In genomic region chr7:30558656-30559442, GRCm38 (mm10) we compare ENCODE assay signal across 8 mouse cellular contexts. TPM values are rescaled to one million over a fixed set of nuclear protein-coding genes. Genes with fewer than 3 reads are reported as not detected.
DNase-seq lines count a peak whose midpoint lies in the region; ATAC-seq and TF ChIP-seq lines count a peak whose summit lies in the region.

No protein-coding gene starts in this region.

- no peaks in the 10 kb centered on the region for H3K9me3 ChIP-seq in heart, embryonic 12.5 days (replicated peaks)
- H3K9me3 ChIP-seq in MEL (replicated peaks; ENCODE audit: insufficient read depth, low read length): no peaks in the 10 kb centered on the region
- no peaks in the 10 kb centered on the region for H3K9me3 ChIP-seq in forebrain, embryonic 16.5 days (ENCODE audit: control insufficient read depth, low read length)
- no peaks in the 10 kb centered on the region for H3K9me3 ChIP-seq in liver, embryonic 15.5 days (replicated peaks)

- no peak for TF ChIP-seq RAD21 in MEL (IDR thresholded peaks at IDR 0.05; ENCODE audit: low read depth, low read length)

- no peaks in the 10 kb centered on the region for H3K27me3 ChIP-seq in heart, embryonic 12.5 days (replicated peaks)
- H3K27me3 ChIP-seq in MEL (ENCODE audit: control insufficient read depth in 1 of 2, insufficient read depth in 2 of 2, low read length in 2 of 2): no peaks in the 10 kb centered on the region
- H3K27me3 ChIP-seq in forebrain, embryonic 16.5 days (replicated peaks; ENCODE audit: control insufficient read depth, insufficient read depth, low read length): no peaks in the 10 kb centered on the region
- H3K27me3 ChIP-seq in liver, embryonic 15.5 days: no peaks in the 10 kb centered on the region

- peaks cover 18% of the 10 kb centered on the region for H3K4me1 ChIP-seq in heart, embryonic 12.5 days (replicated peaks)
- peaks cover 2 to 10% of the 10 kb centered on the region in 2 experiments; a peak in 2 of 4 replicates for H3K4me1 ChIP-seq in MEL (ENCODE audit: control insufficient read depth in 1 of 2, insufficient read depth in 2 of 2, low read length in 2 of 2)
- peaks cover 26% of the 10 kb centered on the region for H3K4me1 ChIP-seq in forebrain, embryonic 16.5 days (replicated peaks; ENCODE audit: control insufficient read depth, insufficient read depth, low read length)
- H3K4me1 ChIP-seq in liver, embryonic 15.5 days (replicated peaks): peaks cover 52% of the 10 kb centered on the region

- 0 out of 2 replicates have a peak, but pooled peaks have one; percentile 10 for ATAC-seq in heart, embryonic 12.5 days (ENCODE audit: insufficient number of reproducible peaks, low FRiP score)
- no peak for ATAC-seq in forebrain, embryonic 16.5 days
- ATAC-seq in liver, embryonic 15.5 days (ENCODE audit: insufficient read depth): peak; percentile 50

- no peak for TF ChIP-seq EP300 in MEL (IDR thresholded peaks at IDR 0.05; ENCODE audit: low read depth in 1 of 2, low read length in 2 of 2)

- TF ChIP-seq POLR2A in MEL (IDR thresholded peaks at IDR 0.05; ENCODE audit: control insufficient read depth in 1 of 2, insufficient read depth in 1 of 2, low read depth in 1 of 2, low read length in 2 of 2, poor library complexity in 1 of 2): no peak

- DNase-seq in heart, postnatal 4 days: no peak
- DNase-seq in MEL (ENCODE audit: low read depth, low spot score): peak; percentile 63
- no peak for DNase-seq in urinary bladder, adult 2 months (ENCODE audit: low spot score)
- no peak for DNase-seq in layer of hippocampus, postnatal 36 days
- DNase-seq in urinary bladder, postnatal 4 days (ENCODE audit: low spot score in 2 of 2): no peak

- H3K9ac ChIP-seq in heart, embryonic 12.5 days: peak overlapping the region; percentile 87
- peak overlapping the region; percentile 75 for H3K9ac ChIP-seq in MEL (ENCODE audit: control insufficient read depth, low read depth, low read length, poor library complexity, severe bottlenecking)
- H3K9ac ChIP-seq in forebrain, embryonic 16.5 days (replicated peaks; ENCODE audit: low read depth, low read length): peak overlapping the region; percentile 67
- peak overlapping the region; percentile 74 for H3K9ac ChIP-seq in liver, embryonic 15.5 days

- peaks cover 37% of the 10 kb centered on the region for H3K36me3 ChIP-seq in heart, embryonic 12.5 days
- peaks cover 0 to 8% of the 10 kb centered on the region in 2 experiments; a peak in 2 of 4 replicates for H3K36me3 ChIP-seq in MEL (ENCODE audit: control insufficient read depth in 1 of 2, insufficient read depth in 2 of 2, low read length in 2 of 2)
- H3K36me3 ChIP-seq in forebrain, embryonic 16.5 days (ENCODE audit: control insufficient read depth, insufficient read depth): 0 out of 2 replicates have a peak, but pooled peaks cover 15% of the 10 kb centered on the region
- peaks cover 42% of the 10 kb centered on the region for H3K36me3 ChIP-seq in liver, embryonic 15.5 days (replicated peaks)

- 13% methylated on average over 12 of the region's 12 CpGs for WGBS in heart, embryonic 12.5 days
- 12% methylated on average over 12 of the region's 12 CpGs for WGBS in forebrain, embryonic 16.5 days
- 7% methylated on average over 12 of the region's 12 CpGs for WGBS in liver, embryonic 15.5 days (ENCODE audit: insufficient replicate concordance)

- peak overlapping the region; percentile 45 for H3K27ac ChIP-seq in heart, embryonic 12.5 days (ENCODE audit: poor library complexity, severe bottlenecking)
- H3K27ac ChIP-seq in MEL (ENCODE audit: control insufficient read depth, low read depth, low read length): peak overlapping the region; percentile 56
- H3K27ac ChIP-seq in forebrain, embryonic 16.5 days (ENCODE audit: low read length): 0 out of 2 replicates have a peak overlapping the region, but pooled peaks have one; percentile 16
- peak overlapping the region; percentile 87 for H3K27ac ChIP-seq in liver, embryonic 15.5 days (replicated peaks)

- TF ChIP-seq CTCF in MEL (IDR thresholded peaks at IDR 0.05 in 2 of 3, conservative IDR thresholded peaks at IDR 0.05 in 1 of 3; ENCODE audit: control insufficient read depth in 1 of 3, insufficient read depth in 1 of 3, low read depth in 2 of 3, low read length in 3 of 3, poor library complexity in 1 of 3, severe bottlenecking in 1 of 3): no peak

- H3K4me2 ChIP-seq in heart, embryonic 12.5 days: peak overlapping the region; percentile 95
- H3K4me2 ChIP-seq in forebrain, embryonic 16.5 days (ENCODE audit: low read length): peak overlapping the region; percentile 82
- H3K4me2 ChIP-seq in liver, embryonic 15.5 days: peak overlapping the region; percentile 82

- H3K4me3 ChIP-seq in heart, embryonic 12.5 days: peak overlapping the region; percentile 67
- peak overlapping the region; percentile 80 to 85 for H3K4me3 ChIP-seq in MEL (ENCODE audit: control insufficient read depth in 1 of 2, insufficient read depth in 1 of 2, low read depth in 2 of 2, low read length in 2 of 2)
- H3K4me3 ChIP-seq in forebrain, embryonic 16.5 days (replicated peaks; ENCODE audit: low read length): peak overlapping the region; percentile 60
- peak overlapping the region; percentile 75 for H3K4me3 ChIP-seq in liver, embryonic 15.5 days (replicated peaks)

- peaks cover 18% of the 10 kb centered on the region for H3K79me2 ChIP-seq in MEL (ENCODE audit: control insufficient read depth, insufficient read depth, low read length, poor library complexity)

TF ChIP-seq in MEL, 35 proteins besides CTCF, POLR2A, EP300 and RAD21 (continues in another document):
- TF ChIP-seq TBP (IDR thresholded peaks at IDR 0.05; ENCODE audit: low read depth, low read length) (no peak), ELF1 (IDR thresholded peaks at IDR 0.05; ENCODE audit: low read depth, low read length) (no peak), GABPA (IDR thresholded peaks at IDR 0.05; ENCODE audit: low read depth, low read length) (no peak), GATA1 (IDR thresholded peaks at IDR 0.05; ENCODE audit: low read depth, low read length) (no peak), E2F4 (IDR thresholded peaks at IDR 0.05; ENCODE audit: borderline replicate concordance, low read depth, low read length) (no peak)

RNA-seq across cellular contexts. Expression of gene Lin37, which starts 0.8 kb away (rescaled TPM):
- 31.1 and 34.8 TPM in 2 replicates for polyA plus RNA-seq in heart, embryonic 12.5 days (2016; fragmentation: Nextera tagmentation; extraction: Ambion mirVana)
- total RNA-seq in heart, postnatal 4 days (2021): 10 to 100 TPM; 14.8 to 17.1 TPM
- 10.9 and 12.0 TPM in 2 replicates for total RNA-seq in MEL (2012; rRNA removed)
- polyA plus RNA-seq in MEL (2012; ENCODE audit: insufficient read depth in 1 of 2, insufficient read length in 2 of 2, low read depth in 1 of 2, low replicate concordance in 2 of 2, missing spikeins in 1 of 2): 10 to 100 TPM in 1 of 2 experiments, not detected in 1; 49.8 TPM
- 52.9 and 55.1 TPM in 2 replicates for polyA plus RNA-seq in forebrain, embryonic 16.5 days (2015; fragmentation: Nextera tagmentation; extraction: Ambion mirVana)
- 23.4 and 26.1 TPM in 2 replicates for polyA plus RNA-seq in liver, embryonic 15.5 days (2015; fragmentation: Nextera tagmentation; extraction: Ambion mirVana)
- 33.8 and 36.5 TPM in 2 replicates for polyA plus RNA-seq in urinary bladder, adult 2 months (2012; rRNA removed)
- total RNA-seq in layer of hippocampus, postnatal 36 days (2021): 10 to 100 TPM; 46.4 to 50.1 TPM

RNA-seq across cellular contexts. Expression of gene U2af1l4, which starts 4.3 kb away (rescaled TPM):
- 82.4 and 88.8 TPM in 2 replicates for polyA plus RNA-seq in heart, embryonic 12.5 days (2016; fragmentation: Nextera tagmentation; extraction: Ambion mirVana)
- total RNA-seq in heart, postnatal 4 days (2021): 10 to 100 TPM; 70.5 to 72.7 TPM
- total RNA-seq in MEL (2012; rRNA removed): 67.2 and 74.2 TPM in 2 replicates
- 10 to 100 TPM in 1 of 2 experiments, not detected in 1; 72.5 TPM for polyA plus RNA-seq in MEL (2012; ENCODE audit: insufficient read depth in 1 of 2, insufficient read length in 2 of 2, low read depth in 1 of 2, low replicate concordance in 2 of 2, missing spikeins in 1 of 2)
- polyA plus RNA-seq in forebrain, embryonic 16.5 days (2015; fragmentation: Nextera tagmentation; extraction: Ambion mirVana): 107 and 111 TPM in 2 replicates
- 32.4 and 35.4 TPM in 2 replicates for polyA plus RNA-seq in liver, embryonic 15.5 days (2015; fragmentation: Nextera tagmentation; extraction: Ambion mirVana)
- polyA plus RNA-seq in urinary bladder, adult 2 months (2012; rRNA removed): 69.1 and 74.1 TPM in 2 replicates
- 10 to 100 TPM; 69.0 to 72.2 TPM for total RNA-seq in layer of hippocampus, postnatal 36 days (2021)

RNA-seq across cellular contexts. Expression of gene Gm49396, which starts 4.3 kb away (rescaled TPM):
- 10.5 and 10.6 TPM in 2 replicates for polyA plus RNA-seq in heart, embryonic 12.5 days (2016; fragmentation: Nextera tagmentation; extraction: Ambion mirVana)
- 1 to 10 TPM; 2.1 to 3.1 TPM for total RNA-seq in heart, postnatal 4 days (2021)
- total RNA-seq in MEL (2012; rRNA removed): 1.4 and 1.9 TPM in 2 replicates
- 1 to 10 TPM in 1 of 2 experiments, not detected in 1; 4.2 TPM for polyA plus RNA-seq in MEL (2012; ENCODE audit: insufficient read depth in 1 of 2, insufficient read length in 2 of 2, low read depth in 1 of 2, low replicate concordance in 2 of 2, missing spikeins in 1 of 2)
- 23.5 and 28.5 TPM in 2 replicates for polyA plus RNA-seq in forebrain, embryonic 16.5 days (2015; fragmentation: Nextera tagmentation; extraction: Ambion mirVana)
- 3.4 and 4.1 TPM in 2 replicates for polyA plus RNA-seq in liver, embryonic 15.5 days (2015; fragmentation: Nextera tagmentation; extraction: Ambion mirVana)
- polyA plus RNA-seq in urinary bladder, adult 2 months (2012; rRNA removed): 2.8 and 5.1 TPM in 2 replicates
- 10 to 100 TPM; 10.9 to 11.1 TPM for total RNA-seq in layer of hippocampus, postnatal 36 days (2021)

RNA-seq across cellular contexts. Expression of gene Psenen, which starts 4.6 kb away (rescaled TPM):
- polyA plus RNA-seq in heart, embryonic 12.5 days (2016; fragmentation: Nextera tagmentation; extraction: Ambion mirVana): 115 and 124 TPM in 2 replicates
- total RNA-seq in heart, postnatal 4 days (2021): 10 to 100 TPM; 80.0 to 83.8 TPM
- total RNA-seq in MEL (2012; rRNA removed): 43.0 and 60.8 TPM in 2 replicates
- polyA plus RNA-seq in MEL (2012; ENCODE audit: insufficient read depth in 1 of 2, insufficient read length in 2 of 2, low read depth in 1 of 2, low replicate concordance in 2 of 2, missing spikeins in 1 of 2): 100 to 1,000 TPM in 1 of 2 experiments, not detected in 1; 157 TPM
- 117 and 121 TPM in 2 replicates for polyA plus RNA-seq in forebrain, embryonic 16.5 days (2015; fragmentation: Nextera tagmentation; extraction: Ambion mirVana)
- 60.6 and 65.5 TPM in 2 replicates for polyA plus RNA-seq in liver, embryonic 15.5 days (2015; fragmentation: Nextera tagmentation; extraction: Ambion mirVana)
- polyA plus RNA-seq in urinary bladder, adult 2 months (2012; rRNA removed): 151 and 174 TPM in 2 replicates
- total RNA-seq in layer of hippocampus, postnatal 36 days (2021): 10 to 100 TPM; 79.8 to 92.4 TPM

RNA-seq across cellular contexts. Expression of gene Igflr1, which starts 6.4 kb away (rescaled TPM):
- 2.7 and 3.7 TPM in 2 replicates for polyA plus RNA-seq in heart, embryonic 12.5 days (2016; fragmentation: Nextera tagmentation; extraction: Ambion mirVana)
- 1 to 10 TPM; 1.1 to 1.2 TPM for total RNA-seq in heart, postnatal 4 days (2021)
- 1.3 and 1.7 TPM in 2 replicates for total RNA-seq in MEL (2012; rRNA removed)
- 1 to 10 TPM in 1 of 2 experiments, not detected in 1; 3.1 TPM for polyA plus RNA-seq in MEL (2012; ENCODE audit: insufficient read depth in 1 of 2, insufficient read length in 2 of 2, low read depth in 1 of 2, low replicate concordance in 2 of 2, missing spikeins in 1 of 2)
- polyA plus RNA-seq in forebrain, embryonic 16.5 days (2015; fragmentation: Nextera tagmentation; extraction: Ambion mirVana): 5.8 and 6.3 TPM in 2 replicates
- polyA plus RNA-seq in liver, embryonic 15.5 days (2015; fragmentation: Nextera tagmentation; extraction: Ambion mirVana): 2.3 and 2.8 TPM in 2 replicates
- polyA plus RNA-seq in urinary bladder, adult 2 months (2012; rRNA removed): 3.6 and 4.9 TPM in 2 replicates
- total RNA-seq in layer of hippocampus, postnatal 36 days (2021): 1 to 10 TPM; 5.5 to 7.0 TPM

Comparison
In these comparisons a context has a peak if more than half of its experiments do, and no peak if none do; other contexts are left out.
1. H3K27ac ChIP-seq: peak in every context shown above with its lines; median percentile 87 in liver, embryonic 15.5 days; 56 in MEL; 45 in heart, embryonic 12.5 days; 16 in forebrain, embryonic 16.5 days.